Mouse (Mus musculus): ENCODE measurements around the gene Chd4. TPM values are rescaled to one million over a fixed set of nuclear protein-coding genes. Genes with fewer than 3 reads are reported as not detected.
A peak's percentile ranks its signal among the peaks of the same experiment; 100 is the strongest.

Gene Chd4
- total and polyA plus RNA-seq, 3 experiments, result 28.3 to 113 (median 97.1) TPM

DNA sequence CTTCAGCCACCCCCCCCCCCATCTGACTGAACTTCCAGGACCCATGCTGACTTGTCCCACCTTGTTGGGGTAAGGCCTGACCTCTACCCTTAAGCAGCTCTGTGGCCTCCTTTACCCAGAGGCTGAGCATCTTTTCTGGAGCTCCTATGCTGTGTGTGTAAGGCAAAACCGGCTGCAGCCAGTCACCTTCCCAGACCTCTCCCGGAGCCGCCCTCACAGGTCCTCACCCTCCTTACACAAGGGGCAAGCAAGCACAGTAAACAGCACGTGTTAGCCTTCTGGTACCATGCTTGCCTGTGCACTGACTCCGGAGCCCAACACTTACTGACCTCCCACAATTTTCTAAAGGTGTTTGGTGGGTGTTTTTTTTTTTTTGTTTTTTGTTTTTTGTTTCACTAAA lies 79.7 kb downstream of the Chd4 start:
- DNase-seq, result no peak
- intact Hi-C loops (cut with DNase I), result no loop called here
- H3K4me1 ChIP-seq (ENCODE audit: control insufficient read depth, insufficient read depth, low read length), result no peaks in the 10 kb centered on the region
- no peak overlapping the region for H3K4me3 ChIP-seq
- H3K79me2 ChIP-seq (replicated peaks; ENCODE audit: control insufficient read depth, insufficient read depth, low read length), result no peaks in the 10 kb centered on the region
- H3K9ac ChIP-seq (ENCODE audit: low read depth, low read length), result no peak overlapping the region
- no peaks in the 10 kb centered on the region for H3K27me3 ChIP-seq (ENCODE audit: control insufficient read depth, insufficient read depth, low read length)
- H3K27ac ChIP-seq, result no peak overlapping the region
- WGBS, result 93% methylated on average over 5 of the region's 5 CpGs
- TF ChIP-seq POLR2A (IDR thresholded peaks at IDR 0.05; ENCODE audit: insufficient read depth, low read depth, low read length) (no peak), EP300 (IDR thresholded peaks at IDR 0.05; ENCODE audit: insufficient read depth, low read depth, low read length) (no peak), CTCF (IDR thresholded peaks at IDR 0.05) (no peak)
- H3K36me3 ChIP-seq (ENCODE audit: control insufficient read depth, insufficient read depth, low read length), result no peaks in the 10 kb centered on the region

- Histone ChIP-seq H3K9ac (ENCODE audit: low read depth, low read length) (no peak overlapping the region), H3K36me3 (ENCODE audit: control insufficient read depth, insufficient read depth, low read length) (no peaks in the 10 kb centered on the region), H3K4me3 (no peak overlapping the region), H3K4me1 (ENCODE audit: control insufficient read depth, insufficient read depth, low read length) (no peaks in the 10 kb centered on the region; the same call in 1 of the 2 replicates), H3K27me3 (ENCODE audit: control insufficient read depth, insufficient read depth, low read length) (no peaks in the 10 kb centered on the region), H3K79me2 (replicated peaks; ENCODE audit: control insufficient read depth, insufficient read depth, low read length) (no peaks in the 10 kb centered on the region), H3K27ac (no peak overlapping the region)
- peak in 1 of 2 experiments; percentile 12 for DNase-seq
- TF ChIP-seq EP300 (IDR thresholded peaks at IDR 0.05; ENCODE audit: insufficient read depth, low read depth, low read length), result no peak
- TF ChIP-seq CTCF (IDR thresholded peaks at IDR 0.05), result no peak
- TF ChIP-seq POLR2A (IDR thresholded peaks at IDR 0.05; ENCODE audit: insufficient read depth, low read depth, low read length), result no peak
- intact Hi-C loops (cut with DNase I), result no loop called here
- 91% methylated on average over 7 of the region's 7 CpGs for WGBS
These were observed 83.8 kb downstream of the Chd4 start for GRCm38 (mm10) chr6:125179601-125180000.

Small RNA genes lying within 50 kb of the gene (microRNA-seq; reads per million reads assigned to microRNA genes)
- 0 reads per million in 2 experiments for gene Mir7045

Other genes with a start within 250 kb of the Chd4 start
- gene P3h3, start 238.2 kb upstream of the Chd4 start, total RNA-seq (2021), result 10 to 100 TPM in 1 of 2 experiments, 1 to 10 TPM in 1; 6.9 to 10.6 TPM
- gene P3h3, start 238.2 kb upstream of the Chd4 start, polyA plus RNA-seq (2012; rRNA removed), result 15.5 and 16.2 TPM in 2 replicates
- gene Gpr162, start 232.0 kb upstream of the Chd4 start, total RNA-seq (2021), result under 1 TPM; 0.41 to 0.44 TPM
- 1.0 and 1.4 TPM in 2 replicates for gene Gpr162, start 232.0 kb upstream of the Chd4 start, polyA plus RNA-seq (2012; rRNA removed)
- under 1 TPM; 0.34 to 0.57 TPM for gene Cd4, start 207.8 kb upstream of the Chd4 start, total RNA-seq (2021)
- 0.53 and 0.66 TPM in 2 replicates for gene Cd4, start 207.8 kb upstream of the Chd4 start, polyA plus RNA-seq (2012; rRNA removed)
- under 1 TPM; 0.32 to 0.34 TPM for gene Lag3, start 184.3 kb upstream of the Chd4 start, total RNA-seq (2021)
- gene Lag3, start 184.3 kb upstream of the Chd4 start, polyA plus RNA-seq (2012; rRNA removed), result 0.29 and 0.47 TPM in 2 replicates
- 100 to 1,000 TPM; 154 to 163 TPM for gene Ptms, start 175.9 kb upstream of the Chd4 start, total RNA-seq (2021)
- gene Ptms, start 175.9 kb upstream of the Chd4 start, polyA plus RNA-seq (2012; rRNA removed), result 547 and 614 TPM in 2 replicates
- 100 to 1,000 TPM; 179 to 194 TPM for gene Mlf2, start 164.6 kb upstream of the Chd4 start, total RNA-seq (2021)
- 259 and 275 TPM in 2 replicates for gene Mlf2, start 164.6 kb upstream of the Chd4 start, polyA plus RNA-seq (2012; rRNA removed)
- gene Cops7a, start 130.4 kb upstream of the Chd4 start, total RNA-seq (2021), result 10 to 100 TPM; 83.2 to 99.8 TPM
- 208 and 238 TPM in 2 replicates for gene Cops7a, start 130.4 kb upstream of the Chd4 start, polyA plus RNA-seq (2012; rRNA removed)
- gene Pianp, start 99.3 kb upstream of the Chd4 start, total RNA-seq (2021), result under 1 TPM; 0.43 to 0.50 TPM
- gene Pianp, start 99.3 kb upstream of the Chd4 start, polyA plus RNA-seq (2012; rRNA removed), result 1.7 and 2.0 TPM in 2 replicates
- gene Zfp384, start 86.8 kb upstream of the Chd4 start, total RNA-seq (2021), result 10 to 100 TPM; 22.4 to 22.8 TPM
- 28.2 and 33.5 TPM in 2 replicates for gene Zfp384, start 86.8 kb upstream of the Chd4 start, polyA plus RNA-seq (2012; rRNA removed)
- gene Ing4, start 56.2 kb upstream of the Chd4 start, total RNA-seq (2021), result 10 to 100 TPM; 26.1 to 27.1 TPM
- gene Ing4, start 56.2 kb upstream of the Chd4 start, polyA plus RNA-seq (2012; rRNA removed), result 26.3 and 36.2 TPM in 2 replicates
- gene Acrbp, start 46.3 kb upstream of the Chd4 start, total RNA-seq (2021), result 1 to 10 TPM; 1.9 to 2.3 TPM
- 13.6 and 16.3 TPM in 2 replicates for gene Acrbp, start 46.3 kb upstream of the Chd4 start, polyA plus RNA-seq (2012; rRNA removed)
- gene Lpar5, start 28.1 kb upstream of the Chd4 start, total RNA-seq (2021), result under 1 TPM in 1 of 2 experiments, not detected in 1; 0.20 TPM
- gene Lpar5, start 28.1 kb upstream of the Chd4 start, polyA plus RNA-seq (2012; rRNA removed), result 1.2 and 2.3 TPM in 2 replicates
- 10 to 100 TPM; 18.9 to 20.3 TPM for gene Nop2, start 35.9 kb downstream of the Chd4 start, total RNA-seq (2021)
- gene Nop2, start 35.9 kb downstream of the Chd4 start, polyA plus RNA-seq (2012; rRNA removed), result 8.3 and 13.6 TPM in 2 replicates
- 1 to 10 TPM; 5.7 to 7.0 TPM for gene Iffo1, start 49.3 kb downstream of the Chd4 start, total RNA-seq (2021)
- gene Iffo1, start 49.3 kb downstream of the Chd4 start, polyA plus RNA-seq (2012; rRNA removed), result 19.7 and 21.8 TPM in 2 replicates
- gene Gapdh, start 70.5 kb downstream of the Chd4 start, total RNA-seq (2021), result 1,000 to 10,000 TPM; 4,018 to 4,312 TPM
- gene Gapdh, start 70.5 kb downstream of the Chd4 start, polyA plus RNA-seq (2012; rRNA removed), result 7,726 and 8,318 TPM in 2 replicates
- 10 to 100 TPM; 17.6 TPM for gene Ncapd2, start 95.7 kb downstream of the Chd4 start, total RNA-seq (2021)
- gene Ncapd2, start 95.7 kb downstream of the Chd4 start, polyA plus RNA-seq (2012; rRNA removed), result 34.0 and 40.2 TPM in 2 replicates
- gene Mrpl51, start 95.8 kb downstream of the Chd4 start, total RNA-seq (2021), result 100 to 1,000 TPM; 303 to 343 TPM
- 166 and 170 TPM in 2 replicates for gene Mrpl51, start 95.8 kb downstream of the Chd4 start, polyA plus RNA-seq (2012; rRNA removed)
- 1 to 10 TPM; 4.9 to 5.3 TPM for gene Vamp1, start 119.6 kb downstream of the Chd4 start, total RNA-seq (2021)
- gene Vamp1, start 119.6 kb downstream of the Chd4 start, polyA plus RNA-seq (2012; rRNA removed), result 14.1 and 20.4 TPM in 2 replicates
- gene Tapbpl, start 135.9 kb downstream of the Chd4 start, total RNA-seq (2021), result 1 to 10 TPM; 4.1 to 6.6 TPM
- gene Tapbpl, start 135.9 kb downstream of the Chd4 start, polyA plus RNA-seq (2012; rRNA removed), result 7.4 and 7.6 TPM in 2 replicates
- under 1 TPM; 0.41 to 0.42 TPM for gene Cd27, start 141.0 kb downstream of the Chd4 start, total RNA-seq (2021)
- gene Cd27, start 141.0 kb downstream of the Chd4 start, polyA plus RNA-seq (2012; rRNA removed), result 0.67 and 2.2 TPM in 2 replicates
- not detected for gene Tuba3a, start 190.1 kb downstream of the Chd4 start, total RNA-seq (2021)
- gene Tuba3a, start 190.1 kb downstream of the Chd4 start, polyA plus RNA-seq (2012; rRNA removed), result 0.82 and 0.92 TPM in 2 replicates
- gene Ltbr, start 217.9 kb downstream of the Chd4 start, total RNA-seq (2021), result 10 to 100 TPM; 28.2 to 28.8 TPM
- 34.8 and 36.5 TPM in 2 replicates for gene Ltbr, start 217.9 kb downstream of the Chd4 start, polyA plus RNA-seq (2012; rRNA removed)
- under 1 TPM; 0.37 to 0.75 TPM for gene Scnn1a, start 224.7 kb downstream of the Chd4 start, total RNA-seq (2021)
- gene Scnn1a, start 224.7 kb downstream of the Chd4 start, polyA plus RNA-seq (2012; rRNA removed), result 0.76 and 3.1 TPM in 2 replicates

Data from heart, adult 2 months (tissue).